Mouse (Mus musculus): Measurements from ENCODE around the gene Kdm5d.

The Kdm5d gene

GRCm38 (mm10) chrY:897393-898227, at the start of gene Kdm5d:
Gene Kdm5d, plus strand, starts transcription at chrY:897788.
- DNase-seq (ENCODE audit: extremely low read depth, low read depth, low spot score): peak; percentile 19

GRCm38 (mm10) chrY:872404-872803, 25.2 kb upstream of the Kdm5d start:
- no peak for DNase-seq (ENCODE audit: extremely low read depth, low read depth, low spot score)

GRCm38 (mm10) chrY:872855-873549, 24.6 kb upstream of the Kdm5d start:
- DNase-seq (ENCODE audit: extremely low read depth, low read depth, low spot score): no peak

All from fat pad, adult 2 months (tissue).